Mouse (Mus musculus): Measurements from ENCODE around the gene Tmem116. TPM values are rescaled to one million over a fixed set of nuclear protein-coding genes. Genes with fewer than 3 reads are reported as not detected.

Gene Tmem116
- total and polyA plus RNA-seq, 3 experiments, result 1.3 to 3.2 (median 2.3) TPM

GRCm38 (mm10) chr5:121564468-121564895 lies 112.8 kb downstream of the Tmem116 start (continued):
- TF ChIP-seq MAZ (IDR thresholded peaks at IDR 0.05; ENCODE audit: low read depth, low read length), result peak; percentile 20; the same call in 1 of the 2 replicates
- TF ChIP-seq CTCF (conservative IDR thresholded peaks at IDR 0.05 in 1 of 2, IDR thresholded peaks at IDR 0.05 in 1 of 2; ENCODE audit: low read depth in 2 of 2, low read length in 2 of 2), result peak; percentile 94 to 96
- peak; percentile 84 for TF ChIP-seq EP300 (IDR thresholded peaks at IDR 0.05; ENCODE audit: low read length)
- TF ChIP-seq KAT2A (IDR thresholded peaks at IDR 0.05; ENCODE audit: insufficient replicate concordance, low read length), result 0 out of 2 replicates have a peak, but pooled peaks have one; percentile 33
- no peak for TF ChIP-seq ZNF384 (IDR thresholded peaks at IDR 0.05; ENCODE audit: low read depth, low read length)
- TF ChIP-seq MAFK (IDR thresholded peaks at IDR 0.05; ENCODE audit: insufficient replicate concordance, low read length), result no peak
- peak; percentile 72 for TF ChIP-seq USF1 (IDR thresholded peaks at IDR 0.05; ENCODE audit: low read depth, low read length)
- no peak for TF ChIP-seq POLR2AphosphoS2 (IDR thresholded peaks at IDR 0.05; ENCODE audit: low read depth, low read length)
- no peak for TF ChIP-seq PAX5 (IDR thresholded peaks at IDR 0.05; ENCODE audit: low read length)
- TF ChIP-seq JUN (IDR thresholded peaks at IDR 0.05; ENCODE audit: insufficient read depth, low read depth, low read length), result no peak
- TF ChIP-seq IRF4 (IDR thresholded peaks at IDR 0.05; ENCODE audit: low read depth, low read length), result peak; percentile 95
- TF ChIP-seq CHD2 (IDR thresholded peaks at IDR 0.05; ENCODE audit: low read length), result 0 out of 2 replicates have a peak, but pooled peaks have one; percentile 5
- peak; percentile 98 for TF ChIP-seq MAX (IDR thresholded peaks at IDR 0.05; ENCODE audit: low read length)
- no peak for TF ChIP-seq RCOR1 (conservative IDR thresholded peaks at IDR 0.05; ENCODE audit: low read depth, low read length)
- TF ChIP-seq NELFE (IDR thresholded peaks at IDR 0.05; ENCODE audit: low read depth, low read length), result peak; percentile 55; the same call in 1 of the 2 replicates
- TF ChIP-seq ZKSCAN1 (IDR thresholded peaks at IDR 0.05; ENCODE audit: borderline replicate concordance, low read depth, low read length), result no peak
- TF ChIP-seq UBTF (IDR thresholded peaks at IDR 0.05; ENCODE audit: low read depth, low read length), result no peak
- TF ChIP-seq GABPA (IDR thresholded peaks at IDR 0.05; ENCODE audit: insufficient replicate concordance, low read depth, low read length), result no peak
- TF ChIP-seq JUND (conservative IDR thresholded peaks at IDR 0.05; ENCODE audit: low read depth, low read length), result no peak
- no peak for TF ChIP-seq CHD1 (IDR thresholded peaks at IDR 0.05; ENCODE audit: low read depth, low read length)
- peak; percentile 39; the same call in 1 of the 2 replicates for TF ChIP-seq POLR2A (IDR thresholded peaks at IDR 0.05; ENCODE audit: low read depth, low read length)

- in situ Hi-C loops (cut with MboI; ENCODE audit: low pct_ligation_motif_present, low pct_unique_long_range_greater_than_20kb, low sequenced_read_pairs), result loop anchor here (5.0 kb wide), 1 partner anchor 41 kb away; no protein-coding TSS in a partner anchor
Observed at GRCm38 (mm10) chr5:121566035-121566681, 114.5 kb downstream of the Tmem116 start.

More at GRCm38 (mm10) chr5:121566035-121566681, 114.5 kb downstream of the Tmem116 start:
- no peak for DNase-seq (ENCODE audit: extremely low read depth)
- H3K4me3 ChIP-seq (replicated peaks in 1 of 3; ENCODE audit: low read depth in 2 of 3, low read length in 2 of 3, poor library complexity in 1 of 3), result no peak overlapping the region
- no peak overlapping the region for H3K9ac ChIP-seq (ENCODE audit: insufficient read depth, low read depth)
- dilution Hi-C loops (cut with MboI; ENCODE audit: extremely low pct_ligation_motif_present, extremely low pct_unique_long_range_greater_than_20kb, low sequenced_read_pairs), result no loop called here
- peaks cover 9 to 46% of the 10 kb centered on the region in 2 experiments for H3K36me3 ChIP-seq (replicated peaks in 1 of 2; ENCODE audit: control insufficient read depth in 1 of 2, insufficient read depth in 1 of 2, low read length in 1 of 2)
- H3K27ac ChIP-seq (ENCODE audit: insufficient read depth, low read depth), result no peak overlapping the region
- H3K27me3 ChIP-seq (replicated peaks), result no peaks in the 10 kb centered on the region
- no peaks in the 10 kb centered on the region for H3K79me2 ChIP-seq (replicated peaks; ENCODE audit: control insufficient read depth, extremely low read depth, insufficient read depth, poor library complexity, severe bottlenecking)
- peaks cover 0 to 11% of the 10 kb centered on the region in 2 experiments; a peak in 2 of 4 replicates for H3K4me1 ChIP-seq (ENCODE audit: control insufficient read depth in 1 of 2, insufficient read depth in 2 of 2)
- H3K4me2 ChIP-seq (ENCODE audit: insufficient read depth, low read depth, poor library complexity, severe bottlenecking), result no peak overlapping the region
- no peak for TF ChIP-seq JUN (IDR thresholded peaks at IDR 0.05; ENCODE audit: insufficient read depth, low read depth, low read length)
- no peak for TF ChIP-seq POLR2AphosphoS2 (IDR thresholded peaks at IDR 0.05; ENCODE audit: low read depth, low read length)
- no peak for TF ChIP-seq NELFE (IDR thresholded peaks at IDR 0.05; ENCODE audit: low read depth, low read length)
- no peak for TF ChIP-seq TBP (conservative IDR thresholded peaks at IDR 0.05; ENCODE audit: low read depth, low read length)
- TF ChIP-seq ETS1 (conservative IDR thresholded peaks at IDR 0.05; ENCODE audit: low read depth, low read length), result no peak
- no peak for TF ChIP-seq HCFC1 (IDR thresholded peaks at IDR 0.05; ENCODE audit: low read depth, low read length)
- no peak for TF ChIP-seq TCF12 (IDR thresholded peaks at IDR 0.05; ENCODE audit: low read depth, low read length)
- no peak for TF ChIP-seq EP300 (IDR thresholded peaks at IDR 0.05; ENCODE audit: low read length)
- no peak for TF ChIP-seq ZC3H11A (IDR thresholded peaks at IDR 0.05; ENCODE audit: low read depth, low read length)
- no peak for TF ChIP-seq BHLHE40 (IDR thresholded peaks at IDR 0.05; ENCODE audit: low read depth, low read length)
- TF ChIP-seq MAZ (IDR thresholded peaks at IDR 0.05; ENCODE audit: low read depth, low read length), result no peak
- TF ChIP-seq CHD1 (IDR thresholded peaks at IDR 0.05; ENCODE audit: low read depth, low read length), result no peak
- TF ChIP-seq KAT2A (IDR thresholded peaks at IDR 0.05; ENCODE audit: insufficient replicate concordance, low read length), result no peak
- TF ChIP-seq CTCF (conservative IDR thresholded peaks at IDR 0.05 in 1 of 2, IDR thresholded peaks at IDR 0.05 in 1 of 2; ENCODE audit: low read depth in 2 of 2, low read length in 2 of 2), result no peak
- TF ChIP-seq USF2 (conservative IDR thresholded peaks at IDR 0.05; ENCODE audit: low read depth, low read length), result no peak
- no peak for TF ChIP-seq MXI1 (IDR thresholded peaks at IDR 0.05; ENCODE audit: low read depth, low read length)
- no peak for TF ChIP-seq MAFK (IDR thresholded peaks at IDR 0.05; ENCODE audit: insufficient replicate concordance, low read length)
- TF ChIP-seq SIN3A (IDR thresholded peaks at IDR 0.05; ENCODE audit: low read length), result no peak
- H3K9me3 ChIP-seq (replicated peaks; ENCODE audit: low read length), result peaks cover 3% of the 10 kb centered on the region

Data from CH12.LX (cell line).